ENCODE assay signal across 21 mouse cellular contexts in genomic region chr16:18337261-18337660, GRCm38 (mm10). TPM values are rescaled to one million over a fixed set of nuclear protein-coding genes. Genes with fewer than 3 reads are reported as not detected.
DNase-seq lines count a peak whose midpoint lies in the region; TF ChIP-seq lines count a peak whose summit lies in the region.
"Had no signal": no experiment of that assay in that cellular context is flagged by ENCODE, and none has a peak within 500 bp of the region (broad histone marks: within the 10 kb centered on the region; RNA-seq: fewer than 3 reads in every experiment).

No protein-coding gene starts in this region.

- peaks cover 13% of the 10 kb centered on the region for H3K4me1 ChIP-seq in heart, adult 2 months (ENCODE audit: control insufficient read depth, insufficient read depth, low read length)

- no peak for TF ChIP-seq POLR2A in heart, adult 2 months (IDR thresholded peaks at IDR 0.05; ENCODE audit: insufficient read depth, low read depth, low read length)

- no peak overlapping the region for H3K9ac ChIP-seq in heart, adult 2 months (ENCODE audit: low read depth, low read length)
- H3K9ac ChIP-seq: forebrain, embryonic 13.5 days; heart, embryonic 13.5 days; hindbrain, embryonic 14.5 days had no signal

- peak overlapping the region; percentile 84 for H3K27ac ChIP-seq in heart, adult 2 months
- H3K27ac ChIP-seq: forebrain, embryonic 10.5 days; forebrain, embryonic 13.5 days; heart, embryonic 10.5 days; heart, embryonic 13.5 days; hindbrain, embryonic 14.5 days; hindbrain, postnatal 0 days had no signal

- TF ChIP-seq EP300 in heart, adult 2 months (IDR thresholded peaks at IDR 0.05; ENCODE audit: insufficient read depth, low read depth, low read length): no peak

- peaks cover 23% of the 10 kb centered on the region for H3K36me3 ChIP-seq in heart, adult 2 months (ENCODE audit: control insufficient read depth, insufficient read depth, low read length)

- no peak for TF ChIP-seq CTCF in heart, adult 2 months (IDR thresholded peaks at IDR 0.05)

- DNase-seq in adrenal gland, adult 2 months: peak; percentile 77
- no peak for DNase-seq in adrenal gland, postnatal 4 days (ENCODE audit: low spot score in 2 of 2)
- no peak for DNase-seq in heart, adult 2 months
- no peak for DNase-seq in heart, postnatal 36 days
- DNase-seq in adrenal gland, postnatal 14 days: peak; percentile 71
- DNase-seq in left cerebral cortex, adult 18-20 months (ENCODE audit: low spot score in 2 of 2): no peak
- DNase-seq in cerebellum, adult 9-11 months: no peak
- DNase-seq: cerebellum, adult 11-12 months; cerebellum, adult 8-10 months; cerebellum, postnatal 14 days; gastrocnemius, postnatal 14 days; heart, adult 18-20 months; heart, postnatal 4 days; kidney, adult 18-20 months; kidney, adult 9 months had no signal

- H3K4me3 ChIP-seq in heart, adult 2 months: no peak overlapping the region
- H3K4me3 ChIP-seq: forebrain, embryonic 10.5 days; forebrain, embryonic 13.5 days; heart, embryonic 10.5 days; heart, embryonic 13.5 days had no signal

- intact Hi-C loops in heart, adult 2 months (cut with DNase I): no loop called here
- intact Hi-C loops in heart, postnatal 36 days (cut with DNase I): no loop called here

- H3K27me3 ChIP-seq in heart, adult 2 months (ENCODE audit: control insufficient read depth, insufficient read depth, low read length): no peaks in the 10 kb centered on the region
- H3K27me3 ChIP-seq: forebrain, embryonic 13.5 days; heart, embryonic 13.5 days had no signal

- no peaks in the 10 kb centered on the region for H3K79me2 ChIP-seq in heart, adult 2 months (replicated peaks; ENCODE audit: control insufficient read depth, insufficient read depth, low read length)

- WGBS in heart, adult 2 months: 50% methylated on average over 4 of the region's 4 CpGs

RNA-seq across cellular contexts. Expression of gene Tango2, which starts 10.6 kb away (rescaled TPM):
- total RNA-seq in adrenal gland, adult 2 months (2021): 10 to 100 TPM; 36.1 to 37.1 TPM
- 40.6 and 51.1 TPM in 2 replicates for polyA plus RNA-seq in adrenal gland, adult 2 months (2012; rRNA removed)
- 10 to 100 TPM; 42.3 to 45.5 TPM for total RNA-seq in adrenal gland, postnatal 4 days (2021)
- 100 to 1,000 TPM; 173 to 181 TPM for total RNA-seq in heart, adult 2 months (2021)
- polyA plus RNA-seq in heart, adult 2 months (2012; rRNA removed): 283 and 382 TPM in 2 replicates
- 100 to 1,000 TPM; 152 to 177 TPM for total RNA-seq in heart, postnatal 36 days (2021)
- total RNA-seq in adrenal gland, postnatal 14 days (2021): 30.2 and 30.5 TPM in 2 replicates
- 100 to 1,000 TPM; 137 to 148 TPM for total RNA-seq in left cerebral cortex, adult 18-20 months (2021)

RNA-seq across cellular contexts. Expression of gene Arvcf, which starts 10.7 kb away (rescaled TPM):
- total RNA-seq in adrenal gland, adult 2 months (2021): 10 to 100 TPM; 33.4 to 48.9 TPM
- polyA plus RNA-seq in adrenal gland, adult 2 months (2012; rRNA removed): 54.2 and 59.1 TPM in 2 replicates
- 10 to 100 TPM; 56.9 to 59.4 TPM for total RNA-seq in adrenal gland, postnatal 4 days (2021)
- 10 to 100 TPM; 14.4 to 16.4 TPM for total RNA-seq in heart, adult 2 months (2021)
- 13.9 and 17.0 TPM in 2 replicates for polyA plus RNA-seq in heart, adult 2 months (2012; rRNA removed)
- 10 to 100 TPM; 21.1 to 25.6 TPM for total RNA-seq in heart, postnatal 36 days (2021)
- 30.0 and 30.2 TPM in 2 replicates for total RNA-seq in adrenal gland, postnatal 14 days (2021)
- 10 to 100 TPM; 40.7 TPM for total RNA-seq in left cerebral cortex, adult 18-20 months (2021)

RNA-seq across cellular contexts. Expression of gene Dgcr8, which starts 48.2 kb away (rescaled TPM):
- 10 to 100 TPM; 23.3 to 27.3 TPM for total RNA-seq in adrenal gland, adult 2 months (2021)
- polyA plus RNA-seq in adrenal gland, adult 2 months (2012; rRNA removed): 12.3 and 20.6 TPM in 2 replicates
- total RNA-seq in adrenal gland, postnatal 4 days (2021): 10 to 100 TPM; 49.7 to 58.4 TPM
- 10 to 100 TPM; 10.7 to 13.2 TPM for total RNA-seq in heart, adult 2 months (2021)
- 8.7 and 14.5 TPM in 2 replicates for polyA plus RNA-seq in heart, adult 2 months (2012; rRNA removed)
- 10 to 100 TPM; 12.7 to 14.6 TPM for total RNA-seq in heart, postnatal 36 days (2021)
- total RNA-seq in adrenal gland, postnatal 14 days (2021): 32.9 and 37.4 TPM in 2 replicates
- 10 to 100 TPM; 41.7 to 42.4 TPM for total RNA-seq in left cerebral cortex, adult 18-20 months (2021)

Comparison
In these comparisons a context has a peak if more than half of its experiments do, and no peak if none do; other contexts are left out.
1. DNase-seq: peak in adrenal gland, adult 2 months (single experiment) and adrenal gland, postnatal 14 days (single experiment); none in adrenal gland, postnatal 4 days (0 of 2), heart, adult 2 months (0 of 2), heart, postnatal 36 days (0 of 2), left cerebral cortex, adult 18-20 months (0 of 2) and cerebellum, adult 9-11 months (single experiment).